Mouse (Mus musculus) MEL (cell line): ENCODE measurements around the gene Sdhaf1. TPM values are rescaled to one million over a fixed set of nuclear protein-coding genes. Genes with fewer than 3 reads are reported as not detected.

Experiments used
- DNase-seq: peaks from one replicate; pipeline ENCODE4 v3.0.0; 2011; ENCODE audit warnings: low read depth, low spot score
- H3K27ac ChIP-seq: 2 replicates; pipeline ENCODE4 v1.5.1; 2012; ENCODE audit warnings: low read depth, mild to moderate bottlenecking, control low read depth, low read length, moderate library complexity; ENCODE audit not compliant: control insufficient read depth
- H3K27me3 ChIP-seq, 2 experiments: fragments of 150-350 bp in 1 of 2; sonication (generic) in 1 of 2; 2 replicates each; pipeline ENCODE4 v1.6.1; 2012; ENCODE audit warnings: low read length in 2 of 2, mild to moderate bottlenecking in 2 of 2, improper control_type of control experiment in 1 of 2, moderate library complexity in 1 of 2; ENCODE audit not compliant: insufficient read depth in 2 of 2, control insufficient read depth in 1 of 2
- H3K36me3 ChIP-seq, 2 experiments: 2 replicates each; pipeline ENCODE4 v1.6.1; 2012 to 2014; ENCODE audit warnings: low read length in 2 of 2, improper control_type of control experiment in 1 of 2, inconsistent platforms in 1 of 2, mild to moderate bottlenecking in 1 of 2; ENCODE audit not compliant: insufficient read depth in 2 of 2, control insufficient read depth in 1 of 2
- H3K4me1 ChIP-seq, 2 experiments: fragments of 150-350 bp in 1 of 2; sonication (generic) in 1 of 2; 2 replicates each; pipeline ENCODE4 v1.6.1; 2012; ENCODE audit warnings: low read length in 2 of 2, improper control_type of control experiment in 1 of 2, mild to moderate bottlenecking in 1 of 2; ENCODE audit not compliant: insufficient read depth in 2 of 2, control insufficient read depth in 1 of 2
- H3K4me3 ChIP-seq, 2 experiments: fragments of 150-350 bp in 1 of 2; sonication (generic) in 1 of 2; 2 replicates each; pipeline ENCODE4 v1.5.1; 2012; ENCODE audit warnings: low read depth in 2 of 2, low read length in 2 of 2, mild to moderate bottlenecking in 2 of 2, moderate library complexity in 2 of 2, control low read depth in 1 of 2, improper control_type of control experiment in 1 of 2; ENCODE audit not compliant: control insufficient read depth in 1 of 2, insufficient read depth in 1 of 2
- H3K79me2 ChIP-seq: 2 replicates; pipeline ENCODE4 v1.6.1; 2012; ENCODE audit warnings: mild to moderate bottlenecking, low read length, moderate library complexity; ENCODE audit not compliant: control insufficient read depth, poor library complexity, insufficient read depth
- H3K9ac ChIP-seq: 2 replicates; pipeline ENCODE4 v1.6.1; 2012; ENCODE audit warnings: low read depth, mild to moderate bottlenecking, control low read depth, low read length, moderate library complexity; ENCODE audit not compliant: control insufficient read depth, poor library complexity, severe bottlenecking
- H3K9me3 ChIP-seq: fragments of 150-350 bp; sonication (generic); replicated peaks from 2 replicates; pipeline ENCODE4 v1.6.1; 2012; ENCODE audit warnings: mild to moderate bottlenecking, low read length, improper control_type of control experiment, moderate library complexity; ENCODE audit not compliant: insufficient read depth
- BHLHE40 ChIP-seq: IDR thresholded peaks from 2 replicates; pipeline ENCODE4 v1.6.1; 2012; ENCODE audit warnings: low read depth, mild to moderate bottlenecking, inconsistent platforms, low read length, improper control_type of control experiment, borderline replicate concordance
- CTCF ChIP-seq, 3 experiments: IDR thresholded peaks in 2 of 3; conservative IDR thresholded peaks in 1 of 3; 2 replicates each; pipeline ENCODE4 v1.5.1; 2011 to 2012; ENCODE audit warnings: low read length in 3 of 3, low read depth in 2 of 3, mild to moderate bottlenecking in 2 of 3, improper control_type of control experiment in 1 of 3, inconsistent platforms in 1 of 3, mixed read lengths in 1 of 3, moderate library complexity in 1 of 3; ENCODE audit not compliant: control insufficient read depth in 1 of 3, insufficient read depth in 1 of 3, poor library complexity in 1 of 3, severe bottlenecking in 1 of 3
- EP300 ChIP-seq, 2 experiments: IDR thresholded peaks; 2 replicates each; pipeline ENCODE4 v1.6.1; 2011; ENCODE audit warnings: improper control_type of control experiment in 2 of 2, low read length in 2 of 2, low read depth in 1 of 2, mild to moderate bottlenecking in 1 of 2
- GATA1 ChIP-seq: IDR thresholded peaks from 2 replicates; pipeline ENCODE4 v1.6.1; 2011; ENCODE audit warnings: low read depth, low read length, improper control_type of control experiment
- HCFC1 ChIP-seq: IDR thresholded peaks from 2 replicates; pipeline ENCODE4 v1.6.1; 2012; ENCODE audit warnings: low read depth, mild to moderate bottlenecking, inconsistent platforms, low read length, improper control_type of control experiment, moderate library complexity
- JUND ChIP-seq: IDR thresholded peaks from 2 replicates; pipeline ENCODE4 v1.6.1; 2011; ENCODE audit warnings: low read depth, mild to moderate bottlenecking, improper control_type of control experiment, low read length
- MAX ChIP-seq: IDR thresholded peaks from 2 replicates; pipeline ENCODE4 v1.6.1; 2011; ENCODE audit warnings: low read length, improper control_type of control experiment
- MAZ ChIP-seq: IDR thresholded peaks from 2 replicates; pipeline ENCODE4 v1.6.1; 2012; ENCODE audit warnings: low read depth, mild to moderate bottlenecking, inconsistent platforms, low read length, improper control_type of control experiment
- MXI1 ChIP-seq: IDR thresholded peaks from 2 replicates; pipeline ENCODE4 v1.6.1; 2011; ENCODE audit warnings: mild to moderate bottlenecking, low read depth, low read length, improper control_type of control experiment
- MYC ChIP-seq: IDR thresholded peaks from 2 replicates; pipeline ENCODE4 v1.6.1; 2011; ENCODE audit warnings: low read depth, mild to moderate bottlenecking, low read length, improper control_type of control experiment, moderate library complexity
- NELFE ChIP-seq: IDR thresholded peaks from 2 replicates; pipeline ENCODE4 v1.6.1; 2011; ENCODE audit warnings: low read depth, low read length, improper control_type of control experiment
- NRF1 ChIP-seq: IDR thresholded peaks from 2 replicates; pipeline ENCODE4 v1.6.1; 2014; ENCODE audit warnings: low read depth, mild to moderate bottlenecking, inconsistent platforms, low read length, improper control_type of control experiment, moderate library complexity; ENCODE audit not compliant: poor library complexity, insufficient read depth, severe bottlenecking
- POLR2AphosphoS2 ChIP-seq: IDR thresholded peaks from 2 replicates; pipeline ENCODE4 v1.6.1; 2011; ENCODE audit warnings: low read length, improper control_type of control experiment
- POLR2AphosphoS5 ChIP-seq: IDR thresholded peaks from 2 replicates; pipeline ENCODE4 v1.6.1; 2012; ENCODE audit warnings: low read depth, borderline replicate concordance, mild to moderate bottlenecking, inconsistent platforms, low read length, moderate library complexity, mixed read lengths
- RAD21 ChIP-seq: IDR thresholded peaks from 2 replicates; pipeline ENCODE4 v1.6.1; 2011; ENCODE audit warnings: mild to moderate bottlenecking, low read depth, low read length, improper control_type of control experiment
- SIN3A ChIP-seq: IDR thresholded peaks from 2 replicates; pipeline ENCODE4 v1.6.1; 2012; ENCODE audit warnings: low read length, improper control_type of control experiment, inconsistent platforms
- SMC3 ChIP-seq: IDR thresholded peaks from 2 replicates; pipeline ENCODE4 v1.6.1; 2011; ENCODE audit warnings: low read depth, low read length, improper control_type of control experiment
- TAL1 ChIP-seq: IDR thresholded peaks from 2 replicates; pipeline ENCODE4 v1.6.1; 2012; ENCODE audit warnings: mild to moderate bottlenecking, inconsistent platforms, low read length, moderate library complexity, mixed read lengths
- TCF12 ChIP-seq: IDR thresholded peaks from 2 replicates; pipeline ENCODE4 v1.6.1; 2014; ENCODE audit warnings: low read depth, mild to moderate bottlenecking, inconsistent platforms, low read length, improper control_type of control experiment, moderate library complexity
- UBTF ChIP-seq: IDR thresholded peaks from 2 replicates; pipeline ENCODE4 v1.6.1; 2012; ENCODE audit warnings: low read depth, mild to moderate bottlenecking, inconsistent platforms, low read length, improper control_type of control experiment, moderate library complexity, borderline replicate concordance; ENCODE audit not compliant: insufficient read depth
- USF1 ChIP-seq: IDR thresholded peaks from 2 replicates; pipeline ENCODE4 v1.6.1; 2014; ENCODE audit warnings: low read depth, mild to moderate bottlenecking, inconsistent platforms, low read length, improper control_type of control experiment, moderate library complexity
- ZC3H11A ChIP-seq: IDR thresholded peaks from 2 replicates; pipeline ENCODE4 v1.6.1; 2012; ENCODE audit warnings: low read depth, mild to moderate bottlenecking, inconsistent platforms, low read length, improper control_type of control experiment
- ZKSCAN1 ChIP-seq: IDR thresholded peaks from 2 replicates; pipeline ENCODE4 v1.6.1; 2012; ENCODE audit warnings: low read depth, mild to moderate bottlenecking, inconsistent platforms, low read length, improper control_type of control experiment, moderate library complexity
- ZMIZ1 ChIP-seq: IDR thresholded peaks from 2 replicates; pipeline ENCODE4 v1.6.1; 2012; ENCODE audit warnings: low read depth, mild to moderate bottlenecking, inconsistent platforms, low read length, improper control_type of control experiment, moderate library complexity
- ZNF384 ChIP-seq: IDR thresholded peaks from 2 replicates; pipeline ENCODE4 v1.6.1; 2012; ENCODE audit warnings: low read depth, mild to moderate bottlenecking, inconsistent platforms, low read length, improper control_type of control experiment
- polyA plus RNA-seq, 2 experiments: library from polyadenylated mRNA; stranded (reverse) in 1 of 2; unstranded in 1 of 2; fragments of >175 nt in 1 of 2; fragments of >200 nt in 1 of 2; gene quantifications; 2 replicates each; pipeline versions ENCODE4 v1.2.1 to v1.2.4; 2012; ENCODE audit warnings: low replicate concordance in 2 of 2, low read depth in 1 of 2; ENCODE audit not compliant: insufficient read length in 2 of 2, insufficient read depth in 1 of 2, missing spikeins in 1 of 2
- total RNA-seq: library from RNA; depleted of rRNA; stranded (reverse); fragments of 300-350 nt; gene quantifications from 2 replicates; pipeline ENCODE4 v1.2.3, GENCODE M21; 2012

Sdhaf1 gene
- total and polyA plus RNA-seq, 3 experiments, result 4.3 to 8.1 TPM; not detected in 1

- peak; percentile 91 for DNase-seq
- peaks cover 4 to 19% of the 10 kb centered on the region in 2 experiments; a peak in 3 of 4 replicates for H3K4me1 ChIP-seq
- no peaks in the 10 kb centered on the region for H3K79me2 ChIP-seq
- peak; percentile 36; the same call in 1 of the 2 replicates for TF ChIP-seq SIN3A
- TF ChIP-seq BHLHE40, result 0 out of 2 replicates have a peak, but pooled peaks have one; percentile 36
- no peak for TF ChIP-seq POLR2AphosphoS5
- peak; percentile 87 to 94 (median 91) for TF ChIP-seq CTCF (IDR thresholded peaks at IDR 0.05 in 2 of 3, conservative IDR thresholded peaks at IDR 0.05 in 1 of 3; ENCODE audit: control insufficient read depth in 1 of 3, insufficient read depth in 1 of 3, low read depth in 2 of 3, low read length in 3 of 3, poor library complexity in 1 of 3, severe bottlenecking in 1 of 3)
- peak; percentile 55 for TF ChIP-seq ZC3H11A
- TF ChIP-seq SMC3, result peak; percentile 84
- peak; percentile 38; the same call in 1 of the 2 replicates for TF ChIP-seq NRF1
- 0 out of 2 replicates have a peak, but pooled peaks have one; percentile 26 for TF ChIP-seq MYC
- TF ChIP-seq TAL1, result no peak
- peak; percentile 79 for TF ChIP-seq RAD21
- TF ChIP-seq MAZ, result 0 out of 2 replicates have a peak, but pooled peaks have one; percentile 54
- no peak for TF ChIP-seq UBTF
- no peaks in the 10 kb centered on the region for H3K9me3 ChIP-seq
- no peak overlapping the region for H3K27ac ChIP-seq
- no peaks in the 10 kb centered on the region for H3K27me3 ChIP-seq
- no peak overlapping the region for H3K9ac ChIP-seq
- H3K36me3 ChIP-seq, result peaks cover 0 to 11% of the 10 kb centered on the region in 2 experiments; a peak in 2 of 4 replicates
- H3K4me3 ChIP-seq, result no peak overlapping the region
These were observed 12.7 kb upstream of the Sdhaf1 start for GRCm38 (mm10) chr7:30336384-30336783.

GRCm38 (mm10) chr7:30335688-30336087, 12.0 kb upstream of the Sdhaf1 start:
- Histone ChIP-seq H3K9ac (no peak overlapping the region), H3K79me2 (no peaks in the 10 kb centered on the region), H3K27me3 (no peaks in the 10 kb centered on the region), H3K36me3 (peaks cover 0 to 11% of the 10 kb centered on the region in 2 experiments; a peak in 2 of 4 replicates), H3K4me3 (no peak overlapping the region), H3K9me3 (no peaks in the 10 kb centered on the region), H3K4me1 (peaks cover 4 to 19% of the 10 kb centered on the region in 2 experiments; a peak in 3 of 4 replicates), H3K27ac (no peak overlapping the region)
- DNase-seq, result no peak
- TF ChIP-seq HCFC1, result no peak
- no peak for TF ChIP-seq USF1
- no peak for TF ChIP-seq MAZ
- no peak for TF ChIP-seq ZMIZ1
- no peak for TF ChIP-seq BHLHE40
- no peak for TF ChIP-seq NRF1
- TF ChIP-seq MXI1, result no peak
- no peak for TF ChIP-seq POLR2AphosphoS2
- no peak for TF ChIP-seq JUND
- no peak for TF ChIP-seq SMC3
- TF ChIP-seq ZC3H11A, result no peak
- no peak for TF ChIP-seq MAX
- no peak for TF ChIP-seq EP300 (IDR thresholded peaks at IDR 0.05; ENCODE audit: low read depth in 1 of 2, low read length in 2 of 2)
- no peak for TF ChIP-seq ZKSCAN1
- TF ChIP-seq NELFE, result no peak
- no peak for TF ChIP-seq ZNF384
- TF ChIP-seq TCF12, result no peak
- no peak for TF ChIP-seq GATA1
- no peak for TF ChIP-seq RAD21
